Mouse (Mus musculus) bone marrow, adult 2 months (tissue): ENCODE measurements around the gene Eef1g. TPM values are rescaled to one million over a fixed set of nuclear protein-coding genes. Genes with fewer than 3 reads are reported as not detected.

Experiments used
- H3K27ac ChIP-seq: fragments of 200-500 bp; 2 replicates; pipeline ENCODE4 v1.5.1; 2012; ENCODE audit warnings: low read depth, mild to moderate bottlenecking, control low read depth, inconsistent platforms, low read length; ENCODE audit not compliant: control insufficient read depth, poor library complexity, insufficient read depth
- H3K4me1 ChIP-seq: fragments of 200-500 bp; 2 replicates; pipeline ENCODE4 v1.6.1; 2011; ENCODE audit warnings: low read length; ENCODE audit not compliant: control insufficient read depth, insufficient read depth
- H3K4me3 ChIP-seq: fragments of 200-500 bp; replicated peaks from 2 replicates; pipeline ENCODE3; 2011; ENCODE audit warnings: mild to moderate bottlenecking, low read depth, low read length, control low read depth; ENCODE audit not compliant: control insufficient read depth
- CTCF ChIP-seq: fragments of 200-500 bp; IDR thresholded peaks from 2 replicates; pipeline ENCODE4 v1.5.1; 2011; ENCODE audit warnings: low read length, control low read depth; ENCODE audit not compliant: control insufficient read depth, insufficient read depth
- POLR2A ChIP-seq: fragments of 200-500 bp; IDR thresholded peaks from 2 replicates; pipeline ENCODE4 v1.6.1; 2011; ENCODE audit warnings: low read depth, mild to moderate bottlenecking, control low read depth, low read length, borderline replicate concordance; ENCODE audit not compliant: control insufficient read depth
- WGBS: fragments of 180-500 bp; shearing (Covaris S2); methylation state at CpG from one replicate; pipeline ENCODE4 v1.1.7; 2018; 5-methylcytosine and 5-hydroxymethylcytosine counted together
- polyA plus RNA-seq: library from polyadenylated mRNA; stranded (reverse); fragments of >200 nt; gene quantifications from 2 replicates; pipeline ENCODE4 v1.2.4, GENCODE M21; 2011; ENCODE audit warnings: low replicate concordance; ENCODE audit not compliant: missing spikeins, insufficient read depth, insufficient read length

Gene Eef1g
- polyA plus RNA-seq, 1 experiment: 224 TPM

- Histone ChIP-seq H3K27ac (no peak overlapping the region), H3K4me1 (no peaks in the 10 kb centered on the region; the same call in 1 of the 2 replicates), H3K4me3 (no peak overlapping the region)
- WGBS: 74% methylated on average over 3 of the region's 3 CpGs
- no peak for TF ChIP-seq CTCF
- TF ChIP-seq POLR2A: no peak
These were observed 52.5 kb downstream of the Eef1g start for GRCm38 (mm10) chr19:9019298-9019697.

DNA sequence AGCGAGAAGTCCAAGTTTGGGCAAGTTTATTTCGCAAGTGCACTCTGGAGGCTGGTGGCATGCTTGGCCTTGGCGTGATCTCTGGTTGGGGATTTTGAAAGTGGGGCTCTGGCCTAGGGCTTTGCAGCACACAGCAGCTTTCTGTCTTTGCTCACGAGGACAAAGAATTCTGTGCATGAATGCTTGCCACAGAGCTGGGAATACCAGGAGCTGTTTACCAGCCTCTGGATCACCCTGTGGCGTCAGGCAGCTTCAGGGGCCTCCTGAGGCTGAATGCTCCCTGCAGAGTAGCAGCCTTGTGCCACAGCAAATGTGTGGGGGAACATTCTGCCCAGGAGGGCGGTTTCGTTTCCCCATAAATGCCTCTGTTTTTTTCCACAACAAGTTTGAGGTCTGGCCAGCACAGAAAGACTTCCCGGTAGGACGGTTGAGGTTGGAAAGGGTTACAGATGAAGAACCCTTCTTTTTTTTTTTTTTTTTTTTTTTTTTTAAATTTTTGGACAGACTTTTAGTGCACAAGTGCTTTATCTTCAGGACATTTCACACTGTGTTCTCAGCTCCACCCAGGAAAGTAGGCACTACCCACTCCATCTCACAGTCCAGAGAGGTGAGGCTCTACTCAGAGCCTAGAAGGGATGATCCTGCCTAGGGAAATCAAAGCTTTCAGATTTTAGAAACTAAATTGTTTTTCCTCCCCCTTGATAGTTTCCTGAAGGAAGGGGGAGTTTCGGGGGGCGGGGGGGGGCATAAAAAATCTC is 56.4 kb downstream of the Eef1g start:
- H3K27ac ChIP-seq: peak overlapping the region; percentile 72
- no peak overlapping the region for H3K4me3 ChIP-seq
- WGBS: 23% methylated on average over 11 of the region's 11 CpGs
- TF ChIP-seq POLR2A (no peak), CTCF (no peak)
- no peaks in the 10 kb centered on the region; the same call in 1 of the 2 replicates for H3K4me1 ChIP-seq

DNA sequence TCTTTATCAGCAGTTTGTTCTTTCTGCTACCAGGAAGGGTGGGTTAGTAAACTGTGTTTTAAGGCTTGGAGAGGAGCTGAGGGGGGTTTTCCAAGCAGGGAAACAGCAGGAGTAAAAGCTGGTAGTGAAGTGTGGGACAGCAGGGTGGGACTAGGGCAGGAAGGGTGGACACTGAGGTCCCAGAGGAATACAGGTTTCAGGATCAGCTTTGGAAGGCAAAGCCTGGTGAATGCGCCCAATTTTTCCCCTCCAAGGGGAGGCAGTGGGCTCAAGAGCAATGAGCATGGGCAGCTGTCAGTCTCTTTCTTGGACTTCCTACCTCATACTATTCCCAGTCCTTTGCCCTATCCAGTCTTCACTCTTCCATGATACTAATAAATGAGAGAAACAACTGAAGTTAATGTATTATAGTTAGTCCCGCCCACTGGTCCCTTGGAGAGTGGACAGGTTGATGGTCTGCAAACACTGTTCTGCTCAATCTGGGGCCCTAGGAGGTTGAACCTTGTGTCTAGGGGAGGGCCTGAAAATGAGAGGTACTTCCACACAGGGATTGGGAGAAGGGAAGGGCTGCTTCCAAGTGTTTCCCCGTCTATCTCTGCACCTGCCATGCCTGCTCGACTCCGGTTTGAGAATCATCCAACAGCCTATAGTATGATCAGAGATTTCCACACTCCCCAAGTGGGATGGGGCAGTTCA is 58.9 kb downstream of the Eef1g start:
- Histone ChIP-seq H3K4me1 (no peaks in the 10 kb centered on the region; the same call in 1 of the 2 replicates), H3K27ac (no peak overlapping the region), H3K4me3 (no peak overlapping the region)
- WGBS: 80% methylated on average over 5 of the region's 5 CpGs
- TF ChIP-seq POLR2A: no peak

- Histone ChIP-seq H3K4me3 (no peak overlapping the region), H3K4me1 (no peaks in the 10 kb centered on the region; the same call in 1 of the 2 replicates), H3K27ac (no peak overlapping the region)
- TF ChIP-seq CTCF: no peak
- no peak for TF ChIP-seq POLR2A
- 56% methylated on average over 4 of the region's 4 CpGs for WGBS
These were observed 59.8 kb downstream of the Eef1g start for GRCm38 (mm10) chr19:9026634-9027033.

GRCm38 (mm10) chr19:9027795-9028194 is 61.0 kb downstream of the Eef1g start:
- 61% methylated on average over 5 of the region's 5 CpGs for WGBS
- Histone ChIP-seq H3K4me1 (no peaks in the 10 kb centered on the region; the same call in 1 of the 2 replicates), H3K27ac (no peak overlapping the region), H3K4me3 (no peak overlapping the region)
- TF ChIP-seq POLR2A: no peak
- no peak for TF ChIP-seq CTCF

Other genes with a start within 250 kb of the Eef1g start
- gene Slc3a2, start 243.7 kb upstream of the Eef1g start, polyA plus RNA-seq: 58.4 and 65.7 TPM in 2 replicates
- 40.8 and 121 TPM in 2 replicates for gene Wdr74, start 231.2 kb upstream of the Eef1g start, polyA plus RNA-seq
- gene 1700092M07Rik, start 226.3 kb upstream of the Eef1g start, polyA plus RNA-seq: 3.4 and 3.7 TPM in 2 replicates
- 62.1 and 83.9 TPM in 2 replicates for gene Stx5a, start 225.6 kb upstream of the Eef1g start, polyA plus RNA-seq
- 488 and 589 TPM in 2 replicates for gene Nxf1, start 210.0 kb upstream of the Eef1g start, polyA plus RNA-seq
- 27.1 and 53.1 TPM in 2 replicates for gene Tmem223, start 196.0 kb upstream of the Eef1g start, polyA plus RNA-seq
- 52.1 and 62.1 TPM in 2 replicates for gene Tmem179b, start 192.6 kb upstream of the Eef1g start, polyA plus RNA-seq
- gene Taf6l, start 180.6 kb upstream of the Eef1g start, polyA plus RNA-seq: 6.4 and 14.7 TPM in 2 replicates
- gene Polr2g, start 168.5 kb upstream of the Eef1g start, polyA plus RNA-seq: 38.0 and 61.1 TPM in 2 replicates
- gene Zbtb3, start 164.5 kb upstream of the Eef1g start, polyA plus RNA-seq: 1.1 and 3.0 TPM in 2 replicates
- 18.1 and 20.3 TPM in 2 replicates for gene Ttc9c, start 147.7 kb upstream of the Eef1g start, polyA plus RNA-seq
- gene Hnrnpul2, start 147.0 kb upstream of the Eef1g start, polyA plus RNA-seq: 62.2 and 84.9 TPM in 2 replicates
- gene AC129217.1, start 137.3 kb upstream of the Eef1g start, polyA plus RNA-seq: 6.4 and 8.2 TPM in 2 replicates
- gene Bscl2, start 129.6 kb upstream of the Eef1g start, polyA plus RNA-seq: 19.8 and 46.2 TPM in 2 replicates
- gene Gng3, start 127.8 kb upstream of the Eef1g start, polyA plus RNA-seq: 1.5 TPM in 1 of 2 replicates, not detected in the other
- 0.40 and 0.62 TPM in 2 replicates for gene Lrrn4cl, start 116.3 kb upstream of the Eef1g start, polyA plus RNA-seq
- gene Ubxn1, start 95.5 kb upstream of the Eef1g start, polyA plus RNA-seq: 110 and 112 TPM in 2 replicates
- 25.7 and 27.0 TPM in 2 replicates for gene Uqcc3, start 86.1 kb upstream of the Eef1g start, polyA plus RNA-seq
- 1.6 and 2.1 TPM in 2 replicates for gene Lbhd1, start 83.3 kb upstream of the Eef1g start, polyA plus RNA-seq
- gene Gm49403, start 83.1 kb upstream of the Eef1g start, polyA plus RNA-seq: not detected in 2 replicates
- 50.8 and 83.6 TPM in 2 replicates for gene 1810009A15Rik, start 78.2 kb upstream of the Eef1g start, polyA plus RNA-seq
- not detected in 2 replicates for gene Gm49416, start 78.1 kb upstream of the Eef1g start, polyA plus RNA-seq
- 6.7 and 12.1 TPM in 2 replicates for gene Ints5, start 74.0 kb upstream of the Eef1g start, polyA plus RNA-seq
- 41.4 and 61.7 TPM in 2 replicates for gene Ganab, start 69.0 kb upstream of the Eef1g start, polyA plus RNA-seq
- 45.8 and 58.5 TPM in 2 replicates for gene B3gat3, start 46.7 kb upstream of the Eef1g start, polyA plus RNA-seq
- gene Rom1, start 37.7 kb upstream of the Eef1g start, polyA plus RNA-seq: 3.6 and 9.7 TPM in 2 replicates
- gene Eml3, start 37.5 kb upstream of the Eef1g start, polyA plus RNA-seq: 31.1 and 54.7 TPM in 2 replicates
- 67.4 and 91.6 TPM in 2 replicates for gene Mta2, start 25.2 kb upstream of the Eef1g start, polyA plus RNA-seq
- gene Tut1, start 13.2 kb upstream of the Eef1g start, polyA plus RNA-seq: 10.7 and 19.1 TPM in 2 replicates
- gene Ahnak, start 22.2 kb downstream of the Eef1g start, polyA plus RNA-seq: 17.4 and 40.1 TPM in 2 replicates
- 37.7 TPM in 1 of 2 replicates, not detected in the other for gene Scgb1a1, start 120.9 kb downstream of the Eef1g start, polyA plus RNA-seq
- gene Asrgl1, start 168.6 kb downstream of the Eef1g start, polyA plus RNA-seq: 8.9 and 12.4 TPM in 2 replicates